Mouse (Mus musculus) inflammation-experienced regulatory T-cells (primary cell): ENCODE results near the gene Osbpl6. TPM values are rescaled to one million over a fixed set of nuclear protein-coding genes. Genes with fewer than 3 reads are reported as not detected.

Experiments used
- polyA plus RNA-seq, 2 experiments: library from polyadenylated mRNA; unstranded; fragments of 100-300 nt; shearing (Covaris generic); gene quantifications; one replicate each; pipeline ENCODE4 v1.2.1; 2017

Osbpl6 gene
- polyA plus RNA-seq, result 1 to 10 TPM; 3.4 to 4.2 TPM

GRCm38 (mm10) chr2:76406151-76406936 lies at the start of gene Osbpl6:
Osbpl6 (plus strand) TSS chr2:76406508.

GRCm38 (mm10) chr2:76360226-76360625 lies 46.1 kb upstream of the Osbpl6 start, which contains the start of gene Cyct:
Cyct (minus strand) TSS chr2:76360450.

GRCm38 (mm10) chr2:76369821-76370655 lies 36.3 kb upstream of the Osbpl6 start, which contains the start of gene Rbm45:
Rbm45 (plus strand) TSS chr2:76369984.

GRCm38 (mm10) chr2:76647883-76648570 lies 241.7 kb downstream of the Osbpl6 start, which contains the start of the genes Prkra and Pjvk:
Prkra (minus strand) TSS chr2:76648015.
Pjvk (plus strand) TSS chr2:76648476.

Other genes with a start within 250 kb of the Osbpl6 start
- gene Pde11a, start 67.7 kb upstream of the Osbpl6 start, polyA plus RNA-seq, result 1 to 10 TPM; 6.7 to 7.9 TPM
- under 1 TPM in 1 of 2 experiments, not detected in 1; 0.89 TPM for gene Cyct, start 46.1 kb upstream of the Osbpl6 start, polyA plus RNA-seq
- gene Rbm45, start 36.5 kb upstream of the Osbpl6 start, polyA plus RNA-seq, result 1 to 10 TPM; 4.2 to 9.4 TPM
- 1 to 10 TPM; 7.7 to 8.8 TPM for gene Prkra, start 241.5 kb downstream of the Osbpl6 start, polyA plus RNA-seq
- under 1 TPM in 1 of 2 experiments, not detected in 1; 0.77 TPM for gene Pjvk, start 242.0 kb downstream of the Osbpl6 start, polyA plus RNA-seq